15 mouse cellular contexts compared by ENCODE assay signal in genomic region chr4:25658792-25659191, GRCm38 (mm10).
"Had no signal": no experiment of that assay in that cellular context is flagged by ENCODE, and none has a peak within 500 bp of the region (broad histone marks: within the 10 kb centered on the region; RNA-seq: fewer than 3 reads in every experiment).

No protein-coding gene starts in this region.

- H3K36me3 ChIP-seq: kidney, embryonic 15.5 days; liver, embryonic 13.5 days had no signal

- DNase-seq: layer of hippocampus, postnatal 36 days; liver, embryonic 13.5 days; lung, adult 2 months; lung, postnatal 14 days; lung, postnatal 4 days; midbrain, embryonic 14.5 days; right cerebral cortex, adult 18-20 months; right cerebral cortex, postnatal 14 days; right cerebral cortex, postnatal 4 days; thymus, adult 2 months; thymus, postnatal 14 days; thymus, postnatal 4 days had no signal

- H3K4me3 ChIP-seq: kidney, embryonic 15.5 days; left cerebral cortex, adult 2 months; liver, embryonic 13.5 days had no signal

- H3K27ac ChIP-seq: kidney, embryonic 15.5 days; left cerebral cortex, adult 2 months; liver, embryonic 13.5 days; stomach, postnatal 0 days had no signal

- H3K27me3 ChIP-seq: kidney, embryonic 15.5 days; liver, embryonic 13.5 days had no signal

- H3K4me1 ChIP-seq: kidney, embryonic 15.5 days; liver, embryonic 13.5 days had no signal
